Mouse (Mus musculus) urinary bladder, postnatal 14 days (tissue): ENCODE measurements around the gene Klc2.
A peak's percentile ranks its signal among the peaks of the same experiment; 100 is the strongest.
"Not testable (repeated sequence)": the region's sequence is repeated elsewhere in the genome, so short reads cannot be mapped to it uniquely, and the experiment has no call there.

Experiments
- DNase-seq: peaks from one replicate; pipeline ENCODE4 v3.0.0; 2021; ENCODE audit warnings: low spot score

Klc2 gene

GRCm38 (mm10) chr19:5118384-5118698 lies at the start of gene Klc2:
Gene Klc2 (minus strand): TSS chr19:5118560.
- no peak for DNase-seq

GRCm38 (mm10) chr19:5167477-5167876 lies 49.1 kb upstream of the Klc2 start:
- no peak for DNase-seq

DNA sequence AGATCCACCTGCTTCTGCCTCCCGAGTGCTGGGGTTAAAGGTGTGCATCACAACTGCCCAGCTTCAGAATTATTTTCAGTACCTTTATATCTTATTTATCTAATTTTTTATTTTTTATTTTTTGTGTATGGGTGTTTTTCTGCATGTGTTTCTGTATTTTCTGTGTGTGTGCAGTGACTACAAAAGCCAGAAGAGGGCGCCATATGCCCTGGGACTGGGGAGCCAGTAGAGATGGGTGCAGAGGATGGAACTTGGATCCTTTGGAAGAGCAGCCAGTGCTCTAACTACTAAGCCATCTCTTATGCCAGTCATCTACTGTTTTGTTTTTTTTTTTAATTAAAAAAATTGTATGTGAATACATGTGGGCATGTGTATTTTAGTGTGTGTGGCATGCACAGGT lies 46.0 kb upstream of the Klc2 start:
- DNase-seq, result peak; percentile 20

DNA sequence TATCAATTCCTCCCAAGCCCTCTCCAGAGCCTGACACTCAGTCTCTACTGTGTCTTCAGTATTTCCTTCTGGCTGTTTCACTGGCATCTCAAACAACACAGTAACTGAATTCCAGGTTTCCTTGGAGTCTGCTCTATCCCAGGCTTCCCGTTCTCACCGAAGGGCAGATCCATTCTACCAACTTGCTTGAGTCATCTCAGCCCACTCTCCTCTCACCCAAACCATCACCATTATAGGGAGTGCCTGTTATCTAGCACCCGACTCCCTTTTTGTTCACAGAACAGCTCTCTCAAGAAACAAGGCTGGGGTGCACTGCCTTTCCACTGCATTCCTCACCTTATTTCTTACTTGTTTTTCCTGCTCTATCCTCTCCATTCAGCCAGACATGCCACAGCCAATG lies 43.6 kb upstream of the Klc2 start:
- DNase-seq, result no peak

- DNase-seq, result no peak
Measured at GRCm38 (mm10) chr19:5152261-5152660, 33.9 kb upstream of the Klc2 start.

GRCm38 (mm10) chr19:5151741-5152140 lies 33.4 kb upstream of the Klc2 start:
- no peak for DNase-seq

DNA sequence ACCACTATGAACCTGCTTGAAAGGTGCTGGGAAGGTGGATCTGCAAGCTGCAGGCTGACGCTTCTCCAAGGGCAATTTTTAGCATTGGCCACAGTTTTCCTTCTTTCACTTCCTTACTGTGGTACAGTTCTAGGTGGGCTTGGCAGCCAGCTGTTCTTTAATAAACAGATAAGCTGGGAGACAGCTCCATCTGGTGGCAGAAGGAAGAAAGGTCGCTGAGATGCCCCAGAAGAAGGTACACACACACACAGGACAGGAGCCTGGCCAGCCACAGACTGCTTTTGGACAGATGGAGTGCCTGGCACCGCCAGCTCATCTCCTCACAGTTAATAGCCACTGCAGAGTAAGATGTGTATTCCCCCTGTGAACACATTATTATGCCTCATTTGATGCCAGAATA lies 33.0 kb upstream of the Klc2 start:
- peak; percentile 49 for DNase-seq

GRCm38 (mm10) chr19:5150358-5150757 lies 32.0 kb upstream of the Klc2 start:
- no peak for DNase-seq

DNA sequence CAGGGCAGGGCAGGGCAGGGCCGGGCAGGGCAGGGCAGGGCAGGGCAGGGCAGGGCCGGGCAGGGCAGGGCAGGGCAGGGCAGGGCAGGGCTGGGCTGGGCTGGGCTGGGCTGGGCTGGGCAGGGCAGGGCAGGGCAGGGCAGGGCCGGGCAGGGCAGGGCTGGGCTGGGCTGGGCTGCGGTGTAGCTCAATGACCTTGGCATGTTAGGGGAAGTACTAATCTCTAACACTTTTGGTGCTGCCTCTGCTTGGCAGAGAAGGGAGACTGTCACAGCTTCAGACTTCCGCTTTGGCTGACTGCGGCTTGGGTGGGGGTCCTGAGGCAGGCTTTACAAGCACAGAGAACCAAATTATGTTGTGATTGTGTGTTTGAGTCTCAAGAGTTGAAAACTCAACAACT lies 30.7 kb upstream of the Klc2 start:
- not testable (repeated sequence) for DNase-seq

- DNase-seq, result peak; percentile 65
Measured at GRCm38 (mm10) chr19:5139640-5140039, 21.3 kb upstream of the Klc2 start.

DNA sequence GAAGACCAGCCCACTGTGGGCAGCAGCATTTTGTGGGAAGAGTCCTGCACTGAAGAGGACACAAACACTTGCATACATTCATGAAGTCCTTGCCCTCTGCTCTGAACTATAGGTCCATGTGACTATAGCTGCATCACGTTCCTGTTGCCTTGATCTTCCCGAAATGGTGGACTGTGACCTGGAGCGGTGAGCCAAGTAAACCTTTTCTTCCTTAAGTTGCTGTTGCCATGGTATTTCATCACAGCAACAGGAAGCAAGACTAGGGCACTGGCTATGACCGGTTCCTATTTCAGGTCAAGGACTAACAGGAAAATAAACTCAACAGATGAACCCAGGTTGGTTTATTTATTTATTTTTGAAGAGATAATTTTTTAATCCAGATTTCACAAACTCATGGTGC lies 12.9 kb upstream of the Klc2 start:
- no peak for DNase-seq

DNA sequence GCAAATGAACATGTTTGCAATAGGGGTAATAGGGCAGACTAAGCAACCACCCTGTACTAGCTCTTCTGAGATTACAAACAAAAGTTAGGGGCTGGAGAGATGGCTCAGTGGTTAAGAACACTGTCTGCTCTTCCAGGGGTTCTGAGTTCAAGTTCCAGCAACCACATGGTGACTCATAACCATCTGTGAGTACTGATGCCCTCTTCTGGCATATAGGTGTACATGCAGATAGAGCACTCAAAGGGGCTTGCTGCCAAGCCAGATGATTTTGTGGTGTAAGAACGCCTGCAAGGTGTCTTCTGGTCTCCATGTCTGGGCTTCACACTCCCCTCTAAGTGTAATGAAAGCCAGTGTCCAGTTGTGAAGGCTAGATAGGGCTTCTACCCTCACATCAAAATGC lies 11.4 kb upstream of the Klc2 start:
- DNase-seq, result no peak

GRCm38 (mm10) chr19:5124055-5124614 lies 5.8 kb upstream of the Klc2 start:
- DNase-seq, result no peak

DNA sequence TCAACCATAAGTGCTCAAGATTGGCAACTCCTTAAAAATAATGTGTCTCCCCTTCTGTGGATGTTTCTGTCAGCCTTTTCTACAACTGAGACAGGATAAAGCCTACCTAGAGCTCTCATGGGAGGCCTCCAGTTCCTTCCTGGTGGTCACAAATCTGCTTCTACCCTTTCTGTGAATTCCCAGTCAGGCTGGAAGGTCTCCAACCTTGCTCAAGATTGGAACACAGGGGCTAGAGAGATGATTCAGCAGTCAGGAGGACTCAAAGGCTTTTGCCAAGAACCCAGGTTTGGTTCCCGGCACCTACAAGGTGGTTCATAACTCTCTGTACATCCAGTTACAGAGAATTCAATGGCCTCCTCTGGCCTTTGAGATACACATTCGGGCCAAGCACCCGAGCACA lies 4.9 kb upstream of the Klc2 start:
- DNase-seq, result no peak

DNA sequence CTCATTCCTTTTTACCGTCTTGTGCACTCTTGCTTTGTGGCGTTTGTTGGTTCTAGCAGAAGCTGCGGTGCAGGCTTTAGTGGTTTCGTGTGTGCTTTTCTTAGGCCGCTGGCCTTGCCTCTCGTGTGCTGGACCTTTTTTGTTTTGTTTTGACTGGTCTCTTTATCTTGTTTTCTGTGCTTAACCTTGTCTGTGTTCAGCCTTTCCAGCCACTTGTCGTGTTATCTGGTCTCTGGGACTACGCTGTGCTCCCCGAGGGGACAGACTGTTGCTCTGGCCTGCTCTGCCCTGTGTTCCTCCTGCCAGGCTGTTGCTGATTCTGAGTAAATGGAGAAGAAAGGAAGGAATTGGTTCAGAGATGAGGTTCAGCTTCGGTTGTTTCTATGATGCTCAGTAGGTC lies 4.1 kb upstream of the Klc2 start:
- no peak for DNase-seq

GRCm38 (mm10) chr19:5117494-5118383 lies 621 bp downstream of the Klc2 start:
- DNase-seq, result peak; percentile 90

DNA sequence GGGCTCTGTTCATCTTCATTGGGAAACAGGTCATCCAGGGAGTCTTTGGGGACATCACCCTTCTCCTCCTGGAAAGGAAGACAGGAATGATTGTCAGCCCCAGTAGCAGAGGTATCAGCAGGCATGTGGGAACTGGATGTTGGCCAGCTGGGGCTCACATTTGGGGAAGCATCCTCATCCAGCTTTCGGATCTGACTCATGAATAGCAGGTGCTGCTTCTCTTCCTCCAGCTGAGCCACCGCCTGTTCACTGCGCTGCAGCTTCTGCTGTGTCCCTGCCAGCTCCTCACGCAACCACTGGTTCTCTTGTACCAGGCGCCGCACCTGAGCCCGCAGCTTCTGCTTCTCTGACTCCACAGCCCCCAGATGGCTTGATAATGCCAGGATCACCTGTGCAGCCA lies 4.6 kb downstream of the Klc2 start:
- DNase-seq, result no peak

- no peak for DNase-seq
Measured at GRCm38 (mm10) chr19:5109659-5110453, 8.5 kb downstream of the Klc2 start.

DNA sequence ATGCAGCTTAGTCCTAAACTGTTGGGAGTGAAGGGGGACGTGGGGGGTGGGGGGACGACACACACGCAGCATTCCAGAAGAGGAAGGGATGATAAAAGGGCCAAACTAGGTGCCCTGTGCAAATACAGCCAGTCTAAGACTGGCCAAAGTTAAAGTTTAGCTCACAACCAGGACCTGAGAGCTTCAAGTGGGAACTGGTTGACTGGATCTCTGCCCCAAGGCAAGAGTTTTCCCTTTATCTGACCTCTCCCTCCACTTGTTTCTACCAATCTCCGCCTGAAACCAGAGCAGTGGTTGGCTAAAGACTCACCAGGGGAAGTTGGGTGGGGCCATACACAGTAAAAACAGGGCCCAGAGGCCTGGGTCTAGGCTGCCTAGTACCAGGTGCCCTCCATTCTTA lies 9.7 kb downstream of the Klc2 start:
- DNase-seq, result no peak

GRCm38 (mm10) chr19:5108271-5108575 lies 10.1 kb downstream of the Klc2 start:
- DNase-seq, result peak; percentile 50

- no peak for DNase-seq
Measured at GRCm38 (mm10) chr19:5107556-5108270, 10.6 kb downstream of the Klc2 start.

DNA sequence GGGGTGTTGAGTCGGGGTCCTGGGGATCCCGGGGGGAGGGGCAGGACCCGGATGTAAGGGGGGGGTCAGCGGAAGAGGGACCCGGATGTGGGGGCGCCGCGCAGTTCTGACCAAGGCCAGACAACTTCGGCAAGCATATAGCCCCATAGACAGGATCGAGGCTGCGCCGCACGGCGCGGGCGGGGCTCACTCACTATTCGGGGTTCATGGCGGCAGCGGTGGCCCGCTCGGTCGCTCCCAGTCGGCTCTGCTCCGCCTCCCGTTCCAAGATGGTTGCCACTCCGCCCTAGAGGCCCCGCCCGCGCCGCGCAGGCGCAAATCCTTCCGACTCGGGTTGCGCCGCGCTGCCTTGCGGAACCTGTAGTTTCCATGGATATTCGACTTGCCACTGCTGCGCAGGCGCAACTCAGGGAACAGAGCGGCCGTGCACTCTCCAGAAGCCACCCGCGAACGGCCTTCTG lies 11.6 kb downstream of the Klc2 start, which contains the start of gene Rab1b:
TSS of gene Rab1b (minus strand) at position 342 of the 461 bp plus-strand sequence.
- DNase-seq, result peak; percentile 98
